Mouse (Mus musculus): ENCODE data around the gene Ormdl3. TPM values are rescaled to one million over a fixed set of nuclear protein-coding genes. Genes with fewer than 3 reads are reported as not detected.
"Not testable (repeated sequence)": the region's sequence is repeated elsewhere in the genome, so short reads cannot be mapped to it uniquely, and the experiment has no call there.

Ormdl3 gene
- polyA plus RNA-seq (2015; fragmentation: Nextera tagmentation; extraction: Ambion mirVana): 40.6 and 45.4 TPM in 2 replicates

- peak within 1 kb of the TSS; percentile 77 for H3K9ac ChIP-seq
- H3K9me3 ChIP-seq (replicated peaks): no peaks in the 10 kb centered on the region
- peak within 1 kb of the TSS; percentile 71 for H3K4me3 ChIP-seq (replicated peaks)
- H3K36me3 ChIP-seq (replicated peaks): peaks cover 16% of the 10 kb centered on the region
- no peaks in the 10 kb centered on the region for H3K27me3 ChIP-seq
- peak within 1 kb of the TSS; percentile 84 for H3K4me2 ChIP-seq
- ATAC-seq (ENCODE audit: insufficient read depth): peak; percentile 67
- H3K27ac ChIP-seq (replicated peaks): peak within 1 kb of the TSS; percentile 100
- peaks cover 82% of the 10 kb centered on the region for H3K4me1 ChIP-seq (replicated peaks)
- under 1% methylated on average over 49 of the region's 49 CpGs for WGBS (ENCODE audit: insufficient replicate concordance)
Observed at GRCm38 (mm10) chr11:98586892-98587563, at the start of gene Ormdl3. Ormdl3 (minus strand) TSS chr11:98587368.

GRCm38 (mm10) chr11:98635312-98635970 lies 48.3 kb upstream of the Ormdl3 start:
- H3K9ac ChIP-seq; H3K4me2 ChIP-seq; H3K4me1 ChIP-seq (replicated peaks); H3K36me3 ChIP-seq (replicated peaks); H3K4me3 ChIP-seq (replicated peaks); H3K27ac ChIP-seq (replicated peaks); H3K9me3 ChIP-seq (replicated peaks); ATAC-seq (ENCODE audit: insufficient read depth): not testable (repeated sequence)
- peaks cover 18% of the 10 kb centered on the region; the same call in 1 of the 2 replicates for H3K27me3 ChIP-seq
- 21% methylated on average over 10 of the region's 10 CpGs for WGBS (ENCODE audit: insufficient replicate concordance)

DNA sequence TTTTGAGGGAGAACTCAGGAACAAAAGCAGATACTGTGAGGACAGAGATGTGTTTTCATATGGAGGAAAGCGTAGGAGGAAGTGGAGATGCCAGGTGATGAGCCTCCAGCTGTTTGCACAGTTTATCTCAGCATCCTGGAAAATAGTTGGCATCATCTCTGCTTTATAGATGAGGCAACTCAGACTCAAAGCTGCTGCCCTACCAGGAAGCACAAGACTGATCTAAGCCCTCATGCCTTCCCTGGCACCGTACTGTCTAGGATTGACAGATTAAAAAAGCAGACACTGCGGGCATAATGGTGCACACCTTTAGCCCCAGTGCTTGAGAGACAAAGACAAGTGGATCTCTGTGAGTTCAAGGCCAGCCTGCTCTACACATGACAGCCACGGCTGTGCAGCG lies 43.5 kb upstream of the Ormdl3 start:
- ATAC-seq (ENCODE audit: insufficient read depth): no peak

GRCm38 (mm10) chr11:98628706-98629105 lies 41.5 kb upstream of the Ormdl3 start:
- no peak for ATAC-seq (ENCODE audit: insufficient read depth)
- H3K36me3 ChIP-seq (replicated peaks): no peaks in the 10 kb centered on the region
- 74% methylated on average over 3 of the region's 3 CpGs for WGBS (ENCODE audit: insufficient replicate concordance)
- H3K27ac ChIP-seq (replicated peaks): no peak overlapping the region
- no peaks in the 10 kb centered on the region for H3K9me3 ChIP-seq (replicated peaks)
- H3K4me2 ChIP-seq: no peak overlapping the region
- no peaks in the 10 kb centered on the region for H3K4me1 ChIP-seq (replicated peaks)
- no peak overlapping the region for H3K4me3 ChIP-seq (replicated peaks)
- no peak overlapping the region for H3K9ac ChIP-seq
- peaks cover 15% of the 10 kb centered on the region; the same call in 1 of the 2 replicates for H3K27me3 ChIP-seq

More for the DNA sequence above, 43.5 kb upstream of the Ormdl3 start:
- no peak overlapping the region for H3K27ac ChIP-seq (replicated peaks)
- H3K4me1 ChIP-seq (replicated peaks): no peaks in the 10 kb centered on the region
- H3K9ac ChIP-seq: no peak overlapping the region
- no peak overlapping the region for H3K4me2 ChIP-seq
- peaks cover 23% of the 10 kb centered on the region; the same call in 1 of the 2 replicates for H3K27me3 ChIP-seq
- H3K4me3 ChIP-seq (replicated peaks): no peak overlapping the region
- no peaks in the 10 kb centered on the region for H3K9me3 ChIP-seq (replicated peaks)
- no peaks in the 10 kb centered on the region for H3K36me3 ChIP-seq (replicated peaks)
- 63% methylated on average over 5 of the region's 5 CpGs for whole genome bisulfite sequencing (ENCODE audit: insufficient replicate concordance)

GRCm38 (mm10) chr11:98625611-98626410 lies 38.6 kb upstream of the Ormdl3 start, which contains the start of the genes Gm12355 and Gsdma3:
Gm12355 (minus strand) TSS chr11:98625661.
Gsdma3 (plus strand) TSS chr11:98626360.
- H3K9me3 ChIP-seq (replicated peaks): no peaks in the 10 kb centered on the region; the same call in 1 of the 2 replicates
- no peak within 1 kb of the TSS for H3K9ac ChIP-seq
- no peaks in the 10 kb centered on the region for H3K36me3 ChIP-seq (replicated peaks)
- no peaks in the 10 kb centered on the region for H3K4me1 ChIP-seq (replicated peaks)
- H3K4me3 ChIP-seq (replicated peaks): no peak within 1 kb of the TSS
- ATAC-seq (ENCODE audit: insufficient read depth): no peak
- 76% methylated on average over 10 of the region's 10 CpGs for WGBS (ENCODE audit: insufficient replicate concordance)
- no peak within 1 kb of the TSS for H3K4me2 ChIP-seq
- H3K27ac ChIP-seq (replicated peaks): no peak within 1 kb of the TSS
- peaks cover 8% of the 10 kb centered on the region; the same call in 1 of the 2 replicates for H3K27me3 ChIP-seq

- not testable (repeated sequence) for H3K36me3 ChIP-seq (replicated peaks); H3K4me1 ChIP-seq (replicated peaks); H3K9ac ChIP-seq; H3K27me3 ChIP-seq; H3K27ac ChIP-seq (replicated peaks); H3K4me3 ChIP-seq (replicated peaks); H3K4me2 ChIP-seq; ATAC-seq (ENCODE audit: insufficient read depth); H3K9me3 ChIP-seq (replicated peaks)
- 59% methylated on average over 2 of the region's 2 CpGs for WGBS (ENCODE audit: insufficient replicate concordance)
Observed at GRCm38 (mm10) chr11:98624381-98624780, 37.2 kb upstream of the Ormdl3 start.

- H3K9ac ChIP-seq; H3K27ac ChIP-seq (replicated peaks); ATAC-seq (ENCODE audit: insufficient read depth); H3K9me3 ChIP-seq (replicated peaks); H3K27me3 ChIP-seq; H3K4me3 ChIP-seq (replicated peaks); H3K4me1 ChIP-seq (replicated peaks); H3K36me3 ChIP-seq (replicated peaks); H3K4me2 ChIP-seq: not testable (repeated sequence)
- 58% methylated on average over 6 of the region's 6 CpGs for WGBS (ENCODE audit: insufficient replicate concordance)
Observed at GRCm38 (mm10) chr11:98623981-98624380, 36.8 kb upstream of the Ormdl3 start.

DNA sequence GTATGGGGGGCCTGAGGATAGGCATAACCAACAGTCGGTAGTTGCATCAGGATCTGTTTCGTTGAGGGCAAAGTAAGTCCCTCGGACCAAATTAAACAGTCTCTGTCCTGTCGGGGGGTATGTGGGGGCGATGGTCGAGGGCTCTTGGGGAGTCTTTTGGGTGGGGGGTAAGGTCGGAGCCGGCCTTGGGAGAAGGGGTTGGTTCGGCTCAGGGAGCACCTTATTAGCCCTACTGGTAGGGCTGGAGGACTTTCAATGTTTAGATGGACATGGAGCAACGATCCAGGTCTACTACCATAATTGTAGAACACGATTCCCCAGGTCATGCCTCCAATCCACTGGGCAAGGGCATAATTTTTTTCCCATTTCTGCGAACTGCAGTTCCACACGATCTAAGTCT lies 33.6 kb upstream of the Ormdl3 start:
- H3K9me3 ChIP-seq (replicated peaks): no peaks in the 10 kb centered on the region; the same call in 1 of the 2 replicates
- no peaks in the 10 kb centered on the region for H3K27me3 ChIP-seq
- no peak overlapping the region for H3K9ac ChIP-seq
- H3K4me1 ChIP-seq (replicated peaks): no peaks in the 10 kb centered on the region
- H3K27ac ChIP-seq (replicated peaks): no peak overlapping the region
- H3K4me3 ChIP-seq (replicated peaks): no peak overlapping the region
- H3K36me3 ChIP-seq (replicated peaks): no peaks in the 10 kb centered on the region
- H3K4me2 ChIP-seq: no peak overlapping the region
- WGBS (ENCODE audit: insufficient replicate concordance): 79% methylated on average over 13 of the region's 13 CpGs
- ATAC-seq (ENCODE audit: insufficient read depth): no peak

- H3K4me3 ChIP-seq (replicated peaks): no peak overlapping the region
- WGBS (ENCODE audit: insufficient replicate concordance): 5% methylated on average over 3 of the region's 3 CpGs
- ATAC-seq (ENCODE audit: insufficient read depth): no peak
- H3K9me3 ChIP-seq (replicated peaks): no peaks in the 10 kb centered on the region
- no peak overlapping the region for H3K27ac ChIP-seq (replicated peaks)
- H3K9ac ChIP-seq: no peak overlapping the region
- H3K36me3 ChIP-seq (replicated peaks): no peaks in the 10 kb centered on the region
- peaks cover 58% of the 10 kb centered on the region for H3K27me3 ChIP-seq
- no peak overlapping the region for H3K4me2 ChIP-seq
- H3K4me1 ChIP-seq (replicated peaks): peaks cover 6% of the 10 kb centered on the region
Observed at GRCm38 (mm10) chr11:98606763-98607162, 19.6 kb upstream of the Ormdl3 start.

DNA sequence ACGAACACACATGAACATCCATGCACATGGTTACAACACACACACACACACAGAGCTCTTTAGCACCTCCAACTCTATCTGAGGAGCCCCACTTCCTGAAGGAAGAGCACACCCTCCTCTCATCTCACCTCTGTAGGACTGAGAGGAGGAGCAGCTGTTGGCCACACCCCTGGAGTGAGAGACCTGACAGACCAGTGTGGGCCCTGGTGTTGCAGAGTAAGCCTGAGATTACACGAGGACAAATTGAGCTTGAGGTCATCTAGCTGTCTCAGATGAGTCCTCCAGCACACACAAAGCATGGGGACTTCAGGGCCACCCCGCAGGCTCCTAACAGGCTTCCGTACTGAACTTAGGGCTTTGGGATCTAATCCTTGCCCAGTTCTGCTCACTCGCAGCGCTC lies 17.7 kb upstream of the Ormdl3 start:
- not testable (repeated sequence) for H3K27ac ChIP-seq (replicated peaks); ATAC-seq (ENCODE audit: insufficient read depth); H3K4me1 ChIP-seq (replicated peaks); H3K4me2 ChIP-seq; H3K9ac ChIP-seq; H3K9me3 ChIP-seq (replicated peaks); H3K4me3 ChIP-seq (replicated peaks); H3K36me3 ChIP-seq (replicated peaks)
- 47% methylated on average over 6 of the region's 6 CpGs for WGBS (ENCODE audit: insufficient replicate concordance)
- peaks cover 77% of the 10 kb centered on the region for H3K27me3 ChIP-seq

- Histone ChIP-seq H3K27ac (replicated peaks) (no peak overlapping the region), H3K9me3 (replicated peaks) (no peaks in the 10 kb centered on the region), H3K4me1 (replicated peaks) (peaks cover 6% of the 10 kb centered on the region), H3K4me2 (no peak overlapping the region), H3K27me3 (peaks cover 78% of the 10 kb centered on the region), H3K36me3 (replicated peaks) (no peaks in the 10 kb centered on the region), H3K4me3 (replicated peaks) (no peak overlapping the region), H3K9ac (no peak overlapping the region)
- no peak for ATAC-seq (ENCODE audit: insufficient read depth)
- 61% methylated on average over 2 of the region's 2 CpGs for WGBS (ENCODE audit: insufficient replicate concordance)
Observed at GRCm38 (mm10) chr11:98603953-98604352, 16.8 kb upstream of the Ormdl3 start.

All from liver, embryonic 15.5 days (tissue).